Mouse (Mus musculus): ENCODE measurements around the gene Pole4. TPM values are rescaled to one million over a fixed set of nuclear protein-coding genes. Genes with fewer than 3 reads are reported as not detected.
A peak's percentile ranks its signal among the peaks of the same experiment; 100 is the strongest.

The Pole4 gene
- polyA plus RNA-seq, 1 experiment from 2014 or later = 82.6 TPM

GRCm38 (mm10) chr6:82727206-82727605, 22.0 kb upstream of the Pole4 start:
- no peak for ATAC-seq
- no peaks in the 10 kb centered on the region for H3K9me3 ChIP-seq (ENCODE audit: control insufficient read depth, low read length)
- WGBS = 90% methylated on average over 13 of the region's 13 CpGs
- H3K36me3 ChIP-seq (ENCODE audit: control insufficient read depth, insufficient read depth, low read length) = peaks cover 9% of the 10 kb centered on the region
- H3K4me1 ChIP-seq (ENCODE audit: control insufficient read depth, insufficient read depth, low read length) = peaks cover 12% of the 10 kb centered on the region
- H3K4me2 ChIP-seq (ENCODE audit: low read depth, low read length) = no peak overlapping the region
- H3K27ac ChIP-seq (ENCODE audit: low read length) = no peak overlapping the region
- no peaks in the 10 kb centered on the region for H3K27me3 ChIP-seq (replicated peaks; ENCODE audit: control insufficient read depth, insufficient read depth, low read length)
- H3K9ac ChIP-seq (ENCODE audit: low read depth, low read length) = no peak overlapping the region
- H3K4me3 ChIP-seq (ENCODE audit: low read length) = no peak overlapping the region

GRCm38 (mm10) chr6:82723321-82723720, 18.2 kb upstream of the Pole4 start:
- Histone ChIP-seq H3K27ac (ENCODE audit: low read length) (peak overlapping the region; percentile 62), H3K36me3 (ENCODE audit: control insufficient read depth, insufficient read depth, low read length) (0 out of 2 replicates have a peak, but pooled peaks cover 2% of the 10 kb centered on the region), H3K27me3 (replicated peaks; ENCODE audit: control insufficient read depth, insufficient read depth, low read length) (no peaks in the 10 kb centered on the region), H3K4me1 (ENCODE audit: control insufficient read depth, insufficient read depth, low read length) (peaks cover 12% of the 10 kb centered on the region), H3K9ac (ENCODE audit: low read depth, low read length) (peak overlapping the region; percentile 44; the same call in 1 of the 2 replicates), H3K9me3 (ENCODE audit: control insufficient read depth, low read length) (no peaks in the 10 kb centered on the region), H3K4me3 (ENCODE audit: low read length) (no peak overlapping the region), H3K4me2 (ENCODE audit: low read depth, low read length) (no peak overlapping the region)
- ATAC-seq = peak; percentile 79
- 38% methylated on average over 5 of the region's 5 CpGs for WGBS

DNA sequence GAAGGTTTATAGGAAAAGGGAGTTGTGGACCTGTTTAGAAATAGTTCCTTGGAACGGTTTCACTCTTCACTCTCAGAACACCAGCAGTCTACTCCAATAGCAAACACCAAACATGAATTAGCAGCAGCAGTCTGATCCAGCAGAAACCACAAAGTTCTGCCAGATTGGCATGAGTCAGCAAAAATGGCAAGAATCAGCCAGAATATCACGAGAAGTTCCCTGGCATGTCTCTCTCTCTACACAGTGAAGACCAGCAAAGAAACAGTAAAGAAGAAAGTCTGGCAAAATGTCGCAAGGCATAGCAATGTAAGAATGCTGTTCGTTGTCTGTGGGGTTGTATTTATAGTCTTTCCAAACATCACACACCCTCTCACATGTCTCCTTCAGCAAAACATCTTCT, 11.0 kb upstream of the Pole4 start:
- no peak for ATAC-seq
- H3K27ac ChIP-seq (ENCODE audit: low read length) = no peak overlapping the region
- no peak overlapping the region for H3K9ac ChIP-seq (ENCODE audit: low read depth, low read length)
- no peaks in the 10 kb centered on the region for H3K9me3 ChIP-seq (ENCODE audit: control insufficient read depth, low read length)
- H3K4me1 ChIP-seq (ENCODE audit: control insufficient read depth, insufficient read depth, low read length) = no peaks in the 10 kb centered on the region
- H3K27me3 ChIP-seq (replicated peaks; ENCODE audit: control insufficient read depth, insufficient read depth, low read length) = no peaks in the 10 kb centered on the region
- no peak overlapping the region for H3K4me2 ChIP-seq (ENCODE audit: low read depth, low read length)
- H3K36me3 ChIP-seq (ENCODE audit: control insufficient read depth, insufficient read depth, low read length) = no peaks in the 10 kb centered on the region
- WGBS = 62% methylated on average over 4 of the region's 4 CpGs
- H3K4me3 ChIP-seq (ENCODE audit: low read length) = no peak overlapping the region

- H3K27me3 ChIP-seq (replicated peaks; ENCODE audit: control insufficient read depth, insufficient read depth, low read length) = no peaks in the 10 kb centered on the region
- H3K9me3 ChIP-seq (ENCODE audit: control insufficient read depth, low read length) = no peaks in the 10 kb centered on the region
- H3K36me3 ChIP-seq (ENCODE audit: control insufficient read depth, insufficient read depth, low read length) = no peaks in the 10 kb centered on the region
- no peak overlapping the region for H3K27ac ChIP-seq (ENCODE audit: low read length)
- H3K9ac ChIP-seq (ENCODE audit: low read depth, low read length) = no peak overlapping the region
- no peak overlapping the region for H3K4me3 ChIP-seq (ENCODE audit: low read length)
- ATAC-seq = peak; percentile 49; the same call in 1 of the 2 replicates
- no peaks in the 10 kb centered on the region for H3K4me1 ChIP-seq (ENCODE audit: control insufficient read depth, insufficient read depth, low read length)
- no peak overlapping the region for H3K4me2 ChIP-seq (ENCODE audit: low read depth, low read length)
- 89% methylated on average over 3 of the region's 3 CpGs for WGBS
Measured at GRCm38 (mm10) chr6:82715653-82716052, 10.5 kb upstream of the Pole4 start.

- Histone ChIP-seq H3K27ac (ENCODE audit: low read length) (0 out of 2 replicates have a peak overlapping the region, but pooled peaks have one; percentile 7), H3K4me3 (ENCODE audit: low read length) (no peak overlapping the region), H3K9me3 (ENCODE audit: control insufficient read depth, low read length) (no peaks in the 10 kb centered on the region), H3K27me3 (replicated peaks; ENCODE audit: control insufficient read depth, insufficient read depth, low read length) (no peaks in the 10 kb centered on the region), H3K36me3 (ENCODE audit: control insufficient read depth, insufficient read depth, low read length) (no peaks in the 10 kb centered on the region), H3K9ac (ENCODE audit: low read depth, low read length) (no peak overlapping the region), H3K4me1 (ENCODE audit: control insufficient read depth, insufficient read depth, low read length) (no peaks in the 10 kb centered on the region), H3K4me2 (ENCODE audit: low read depth, low read length) (no peak overlapping the region)
- WGBS = 79% methylated on average over 6 of the region's 6 CpGs
- no peak for ATAC-seq
Measured at GRCm38 (mm10) chr6:82715253-82715652, 10.1 kb upstream of the Pole4 start.

DNA sequence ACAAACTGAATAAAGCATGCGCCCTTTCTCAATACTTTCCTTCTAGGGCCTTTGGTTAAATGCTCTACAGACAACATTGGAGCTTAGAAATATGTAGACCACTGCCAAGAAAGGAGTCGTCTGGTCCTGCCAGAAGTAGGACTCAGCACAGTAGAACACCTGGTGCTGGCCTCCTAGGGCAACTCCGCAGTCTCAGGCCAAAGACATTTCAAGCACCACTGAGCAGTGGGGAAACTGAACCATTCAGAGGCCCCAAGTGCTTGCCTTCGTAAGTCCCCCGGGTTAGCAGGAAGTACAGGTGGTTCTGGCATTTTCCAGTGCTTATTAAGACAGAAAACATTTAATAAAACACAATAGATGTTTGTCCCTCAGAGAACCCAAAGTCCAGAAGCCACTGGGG, 9.7 kb upstream of the Pole4 start:
- Histone ChIP-seq H3K36me3 (ENCODE audit: control insufficient read depth, insufficient read depth, low read length) (no peaks in the 10 kb centered on the region), H3K4me3 (ENCODE audit: low read length) (no peak overlapping the region), H3K4me2 (ENCODE audit: low read depth, low read length) (no peak overlapping the region), H3K27ac (ENCODE audit: low read length) (0 out of 2 replicates have a peak overlapping the region, but pooled peaks have one; percentile 7), H3K9ac (ENCODE audit: low read depth, low read length) (no peak overlapping the region), H3K9me3 (ENCODE audit: control insufficient read depth, low read length) (no peaks in the 10 kb centered on the region), H3K27me3 (replicated peaks; ENCODE audit: control insufficient read depth, insufficient read depth, low read length) (no peaks in the 10 kb centered on the region), H3K4me1 (ENCODE audit: control insufficient read depth, insufficient read depth, low read length) (no peaks in the 10 kb centered on the region)
- 74% methylated on average over 5 of the region's 5 CpGs for WGBS
- ATAC-seq = peak; percentile 49

GRCm38 (mm10) chr6:82714243-82714642, 9.1 kb upstream of the Pole4 start:
- WGBS = 18% methylated on average over 3 of the region's 3 CpGs
- peak; percentile 51 for ATAC-seq
- H3K36me3 ChIP-seq (ENCODE audit: control insufficient read depth, insufficient read depth, low read length) = no peaks in the 10 kb centered on the region

DNA sequence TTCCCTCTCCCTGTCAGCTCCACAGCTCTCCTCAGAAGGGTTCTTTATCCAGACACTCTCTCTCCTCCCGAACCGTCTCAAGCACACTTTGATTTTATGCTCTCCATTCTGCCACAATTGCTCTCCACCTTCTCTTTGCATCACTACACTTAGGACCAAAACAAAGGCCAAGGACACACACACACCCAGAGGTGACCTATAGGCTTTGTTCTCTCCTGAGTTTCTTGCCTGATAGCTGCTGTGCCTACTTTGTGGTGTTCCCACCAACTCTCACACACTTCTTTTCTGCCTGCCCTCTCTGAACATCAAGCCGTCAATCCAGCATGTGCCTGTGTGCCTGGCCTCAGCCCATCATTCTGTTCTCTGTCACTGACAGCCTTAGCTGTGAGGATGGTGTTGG, 2.6 kb upstream of the Pole4 start:
- no peaks in the 10 kb centered on the region for H3K9me3 ChIP-seq (ENCODE audit: control insufficient read depth, low read length)
- H3K4me1 ChIP-seq (ENCODE audit: control insufficient read depth, insufficient read depth, low read length) = no peaks in the 10 kb centered on the region
- H3K4me2 ChIP-seq (ENCODE audit: low read depth, low read length) = no peak overlapping the region
- H3K36me3 ChIP-seq (ENCODE audit: control insufficient read depth, insufficient read depth, low read length) = no peaks in the 10 kb centered on the region
- 81% methylated on average over 3 of the region's 3 CpGs for WGBS
- H3K4me3 ChIP-seq (ENCODE audit: low read length) = no peak overlapping the region
- no peak overlapping the region for H3K9ac ChIP-seq (ENCODE audit: low read depth, low read length)
- no peak for ATAC-seq
- no peak overlapping the region for H3K27ac ChIP-seq (ENCODE audit: low read length)
- H3K27me3 ChIP-seq (replicated peaks; ENCODE audit: control insufficient read depth, insufficient read depth, low read length) = no peaks in the 10 kb centered on the region

More at GRCm38 (mm10) chr6:82714243-82714642, 9.1 kb upstream of the Pole4 start:
- Histone ChIP-seq H3K4me3 (ENCODE audit: low read length) (no peak overlapping the region), H3K4me2 (ENCODE audit: low read depth, low read length) (no peak overlapping the region), H3K27me3 (replicated peaks; ENCODE audit: control insufficient read depth, insufficient read depth, low read length) (no peaks in the 10 kb centered on the region), H3K27ac (ENCODE audit: low read length) (peak overlapping the region; percentile 23; the same call in 1 of the 2 replicates), H3K4me1 (ENCODE audit: control insufficient read depth, insufficient read depth, low read length) (no peaks in the 10 kb centered on the region), H3K9ac (ENCODE audit: low read depth, low read length) (no peak overlapping the region), H3K9me3 (ENCODE audit: control insufficient read depth, low read length) (no peaks in the 10 kb centered on the region)

DNA sequence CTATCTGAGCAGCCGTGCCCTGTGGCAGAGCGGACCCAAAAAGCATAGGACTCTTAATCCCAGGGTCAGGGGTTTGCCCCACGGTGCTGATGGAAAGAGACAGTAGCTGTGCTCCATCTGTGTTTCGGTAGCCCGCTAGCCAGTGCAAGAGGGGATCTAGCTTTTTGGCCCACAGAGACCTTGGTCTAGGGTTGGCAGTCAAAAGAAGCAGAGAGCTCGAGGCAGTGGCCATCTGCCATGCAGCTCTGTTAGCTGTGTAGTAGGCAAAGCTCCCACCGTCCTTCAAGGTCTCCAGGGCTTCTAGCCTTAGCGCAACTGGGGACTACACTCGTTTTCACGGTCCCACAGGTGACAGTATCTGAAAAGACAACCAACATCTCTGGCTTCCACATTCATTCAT, 2.1 kb upstream of the Pole4 start:
- Histone ChIP-seq H3K9ac (ENCODE audit: low read depth, low read length) (no peak overlapping the region), H3K27me3 (replicated peaks; ENCODE audit: control insufficient read depth, insufficient read depth, low read length) (no peaks in the 10 kb centered on the region), H3K36me3 (ENCODE audit: control insufficient read depth, insufficient read depth, low read length) (no peaks in the 10 kb centered on the region), H3K4me2 (ENCODE audit: low read depth, low read length) (no peak overlapping the region), H3K9me3 (ENCODE audit: control insufficient read depth, low read length) (no peaks in the 10 kb centered on the region), H3K4me3 (ENCODE audit: low read length) (no peak overlapping the region), H3K27ac (ENCODE audit: low read length) (no peak overlapping the region), H3K4me1 (ENCODE audit: control insufficient read depth, insufficient read depth, low read length) (no peaks in the 10 kb centered on the region)
- ATAC-seq = no peak
- 91% methylated on average over 10 of the region's 10 CpGs for WGBS

GRCm38 (mm10) chr6:82703710-82704109, 1.5 kb downstream of the Pole4 start:
- Histone ChIP-seq H3K4me3 (ENCODE audit: low read length) (no peak overlapping the region), H3K4me1 (ENCODE audit: control insufficient read depth, insufficient read depth, low read length) (no peaks in the 10 kb centered on the region), H3K9ac (ENCODE audit: low read depth, low read length) (no peak overlapping the region), H3K9me3 (ENCODE audit: control insufficient read depth, low read length) (no peaks in the 10 kb centered on the region), H3K4me2 (ENCODE audit: low read depth, low read length) (no peak overlapping the region), H3K27ac (ENCODE audit: low read length) (no peak overlapping the region), H3K27me3 (replicated peaks; ENCODE audit: control insufficient read depth, insufficient read depth, low read length) (no peaks in the 10 kb centered on the region), H3K36me3 (ENCODE audit: control insufficient read depth, insufficient read depth, low read length) (no peaks in the 10 kb centered on the region)
- no peak for ATAC-seq
- 86% methylated on average over 3 of the region's 3 CpGs for WGBS

Measured in intestine, embryonic 16.5 days (tissue).